Mouse (Mus musculus) kidney, embryonic 15.5 days (tissue): ENCODE measurements at regions not wholly inside any gene's neighbourhood (a gene's known extent, or its start where the extent isn't known, plus 50 kb on each side); places are given as distances from the start of the nearest gene placed in this dataset.
A peak's percentile ranks its signal among the peaks of the same experiment; 100 is the strongest.

Source experiments
- ATAC-seq: fragments of 200-750 bp; cut with Nextera tagmentation; replicated peaks from 2 replicates; pipeline ENCODE4 v1.8.0; 2017; ENCODE audit warnings: moderate TSS enrichment; ENCODE audit not compliant: low FRiP score
- H3K27ac ChIP-seq: fragments of 300-500 bp; sonication (generic); 2 replicates; pipeline ENCODE4 v1.5.1; 2015; ENCODE audit warnings: mild to moderate bottlenecking, inconsistent platforms
- H3K27me3 ChIP-seq: fragments of 300-500 bp; sonication (generic); 2 replicates; pipeline ENCODE4 v1.6.1; 2015; ENCODE audit warnings: inconsistent platforms
- H3K36me3 ChIP-seq: fragments of 300-500 bp; sonication (generic); 2 replicates; pipeline ENCODE4 v1.6.1; 2015; ENCODE audit warnings: inconsistent platforms
- H3K4me1 ChIP-seq: fragments of 300-500 bp; sonication (generic); 2 replicates; pipeline ENCODE4 v1.6.1; 2015; ENCODE audit warnings: inconsistent platforms
- H3K4me2 ChIP-seq: fragments of 300-500 bp; sonication (generic); 2 replicates; pipeline ENCODE4 v1.6.1; 2015; ENCODE audit warnings: moderate library complexity, mild to moderate bottlenecking, inconsistent platforms
- H3K4me3 ChIP-seq: fragments of 300-500 bp; sonication (generic); replicated peaks from 2 replicates; pipeline ENCODE4 v1.5.1; 2015; ENCODE audit warnings: mild to moderate bottlenecking, inconsistent platforms
- H3K9ac ChIP-seq: fragments of 300-500 bp; sonication (generic); 2 replicates; pipeline ENCODE4 v1.6.1; 2015; ENCODE audit warnings: mild to moderate bottlenecking, inconsistent platforms
- H3K9me3 ChIP-seq: fragments of 300-500 bp; sonication (generic); replicated peaks from 2 replicates; pipeline ENCODE4 v1.6.1; 2016; ENCODE audit warnings: inconsistent platforms
- WGBS: fragments of 180-500 bp; shearing (Covaris S2); methylation state at CpG from one replicate; pipeline ENCODE4 v1.1.7; 2015; ENCODE audit warnings: mixed read lengths; 5-methylcytosine and 5-hydroxymethylcytosine counted together

- ATAC-seq: no peak
- Histone ChIP-seq H3K27ac (no peak overlapping the region), H3K36me3 (no peaks in the 10 kb centered on the region), H3K27me3 (no peaks in the 10 kb centered on the region), H3K9me3 (no peaks in the 10 kb centered on the region), H3K9ac (no peak overlapping the region), H3K4me1 (no peaks in the 10 kb centered on the region), H3K4me3 (no peak overlapping the region), H3K4me2 (no peak overlapping the region)
- 59% methylated on average over 5 of the region's 5 CpGs for WGBS
Observed at GRCm38 (mm10) chr3:109273074-109273801, 67.2 kb upstream of the Vav3 start.

DNA sequence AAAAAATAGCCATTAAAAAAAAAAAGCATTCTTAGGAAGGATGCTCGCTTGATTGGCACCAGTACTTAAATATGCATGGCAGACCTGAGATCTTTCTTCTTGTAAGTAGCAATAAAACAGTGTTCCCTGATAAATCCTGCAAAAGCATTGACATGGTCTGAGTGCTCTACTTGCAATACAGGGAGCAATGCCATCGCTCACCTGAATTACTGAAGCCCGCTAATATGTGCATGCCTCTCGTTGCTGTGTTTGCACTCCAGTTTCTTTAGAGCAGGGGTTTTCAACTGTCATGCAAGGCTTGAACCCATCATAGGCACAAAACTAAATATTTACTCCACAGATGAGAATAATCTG lies 66.7 kb upstream of the Vav3 start:
- Histone ChIP-seq H3K36me3 (no peaks in the 10 kb centered on the region), H3K4me2 (no peak overlapping the region), H3K9ac (no peak overlapping the region), H3K27ac (no peak overlapping the region), H3K27me3 (no peaks in the 10 kb centered on the region), H3K4me3 (no peak overlapping the region), H3K9me3 (no peaks in the 10 kb centered on the region), H3K4me1 (no peaks in the 10 kb centered on the region)
- WGBS: 89% methylated on average over 4 of the region's 4 CpGs
- ATAC-seq: no peak

DNA sequence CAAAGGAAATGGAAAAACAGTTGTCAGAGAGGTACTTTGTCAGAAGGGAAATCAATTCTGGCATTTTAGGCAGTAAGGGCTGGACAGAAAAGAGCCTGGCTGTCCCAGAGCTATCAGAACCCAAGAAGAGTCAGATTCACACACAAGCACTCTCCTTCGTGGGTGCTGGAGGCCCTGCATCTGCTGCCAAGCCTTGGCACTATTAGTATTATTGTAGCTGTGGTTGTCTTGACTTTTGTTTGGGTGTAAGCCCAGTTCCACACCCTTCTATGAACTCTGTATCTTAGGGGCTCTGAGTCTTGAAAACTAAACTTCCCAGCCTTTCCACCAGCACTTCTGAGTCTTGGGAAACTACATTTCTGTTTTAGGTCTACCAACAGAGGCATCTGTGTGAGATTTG lies 61.4 kb upstream of the Vav3 start:
- H3K9me3 ChIP-seq: no peaks in the 10 kb centered on the region
- no peak overlapping the region for H3K4me3 ChIP-seq
- H3K27me3 ChIP-seq: no peaks in the 10 kb centered on the region
- no peak overlapping the region for H3K27ac ChIP-seq
- H3K4me1 ChIP-seq: no peaks in the 10 kb centered on the region
- H3K4me2 ChIP-seq: no peak overlapping the region
- H3K9ac ChIP-seq: no peak overlapping the region
- no peak for ATAC-seq
- WGBS: 32% methylated on average over 1 of the region's 1 CpGs
- H3K36me3 ChIP-seq: no peaks in the 10 kb centered on the region

DNA sequence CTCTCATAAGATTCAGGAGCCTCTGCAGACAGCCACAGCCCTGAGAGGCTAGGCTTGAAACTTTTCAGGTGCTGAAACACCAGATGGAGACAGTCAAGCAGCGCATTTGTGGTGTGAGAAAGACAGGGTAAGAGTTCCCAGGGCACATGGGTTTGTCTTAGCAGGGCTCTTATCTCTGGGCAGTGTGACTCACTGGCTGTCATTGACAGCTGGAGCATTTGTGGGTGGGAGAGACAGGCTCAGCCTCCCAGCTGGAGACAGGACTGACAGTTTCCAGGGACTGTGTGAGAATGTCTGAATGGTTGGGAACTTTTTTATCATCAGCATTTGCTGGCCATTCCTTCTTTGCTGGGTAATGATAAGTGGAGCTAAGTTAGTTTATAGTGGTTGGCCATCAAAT lies 53.9 kb upstream of the Vav3 start:
- Histone ChIP-seq H3K9ac (no peak overlapping the region), H3K27ac (no peak overlapping the region), H3K9me3 (no peaks in the 10 kb centered on the region), H3K4me2 (no peak overlapping the region), H3K4me1 (0 out of 2 replicates have a peak, but pooled peaks cover 2% of the 10 kb centered on the region), H3K36me3 (no peaks in the 10 kb centered on the region), H3K27me3 (no peaks in the 10 kb centered on the region), H3K4me3 (no peak overlapping the region)
- peak; percentile 67 for ATAC-seq
- 52% methylated on average over 1 of the region's 1 CpGs for WGBS
